Mouse (Mus musculus): ENCODE data around the gene Fam131b. TPM values are rescaled to one million over a fixed set of nuclear protein-coding genes. Genes with fewer than 3 reads are reported as not detected.

Fam131b gene
- total RNA-seq, 2 experiments from 2014 or later: 2.2 TPM

GRCm38 (mm10) chr6:42328757-42329156 lies 4.3 kb upstream of the Fam131b start:
- no peak for DNase-seq (ENCODE audit: low spot score in 2 of 2)

GRCm38 (mm10) chr6:42326509-42326908 lies 2.1 kb upstream of the Fam131b start:
- DNase-seq (ENCODE audit: low spot score in 2 of 2): no peak

- peak; percentile 51 to 70 for DNase-seq (ENCODE audit: low spot score in 2 of 2)
Observed at GRCm38 (mm10) chr6:42325268-42325609, 796 bp upstream of the Fam131b start.

DNA sequence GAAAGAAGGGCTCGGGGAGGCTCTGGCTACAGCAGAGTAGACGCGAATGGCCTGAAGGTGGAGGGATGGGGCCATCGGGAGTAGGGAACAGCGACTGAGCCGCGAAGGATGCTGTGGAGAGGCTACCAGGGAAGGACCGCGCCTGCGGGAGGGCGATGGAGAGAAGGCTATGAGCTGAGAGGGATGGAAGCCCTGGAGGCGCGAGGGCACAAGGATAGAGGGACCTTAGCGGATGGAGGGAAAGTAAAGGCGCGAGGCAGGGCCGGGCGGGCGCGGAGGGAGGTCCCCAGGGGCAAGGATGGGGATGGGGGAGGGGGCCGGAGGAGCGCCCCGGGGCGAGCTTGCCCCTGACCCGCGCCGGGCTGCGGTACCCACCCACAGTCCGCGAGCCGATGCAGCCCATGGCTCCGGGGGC lies 369 bp downstream of the Fam131b start:
- DNase-seq (ENCODE audit: low spot score in 2 of 2): peak in 1 of 2 experiments; percentile 23

DNA sequence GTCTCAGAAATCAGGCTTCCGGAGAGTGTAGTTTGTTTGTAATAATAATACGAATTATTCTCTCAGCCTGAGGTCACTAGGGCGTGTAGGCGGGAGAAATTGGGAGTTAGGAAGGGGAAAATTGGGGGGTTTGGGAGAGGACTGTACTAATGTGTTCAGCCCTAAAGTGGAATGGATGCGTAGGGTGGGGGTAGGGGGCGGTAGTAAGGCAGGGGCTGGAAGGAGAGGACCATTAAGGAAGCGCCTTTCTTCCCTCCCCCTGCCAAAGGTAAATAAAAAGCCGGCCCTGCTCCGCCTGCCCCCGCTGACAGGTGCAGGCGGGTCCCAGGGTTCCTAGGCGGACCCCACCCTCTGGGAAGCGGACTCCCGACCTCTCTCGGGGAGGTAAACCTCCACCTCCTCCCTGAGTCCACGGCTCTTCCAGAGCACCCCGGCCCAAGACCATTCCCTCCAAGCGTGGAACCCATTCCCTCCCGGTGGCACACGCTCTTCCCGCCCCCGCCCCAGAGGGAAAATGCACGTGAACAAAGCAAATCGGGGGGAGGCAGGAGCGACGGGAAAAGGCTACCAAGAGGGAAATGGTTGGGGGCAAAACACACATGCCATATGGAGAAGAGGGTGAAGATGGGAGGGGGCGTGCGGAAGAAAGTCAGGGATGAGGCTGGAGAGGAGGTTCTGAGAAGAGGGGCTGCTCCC lies 924 bp downstream of the Fam131b start:
- no peak for DNase-seq (ENCODE audit: low spot score in 2 of 2)

- DNase-seq (ENCODE audit: low spot score in 2 of 2): no peak
Observed at GRCm38 (mm10) chr6:42318293-42318692, 6.2 kb downstream of the Fam131b start.

DNA sequence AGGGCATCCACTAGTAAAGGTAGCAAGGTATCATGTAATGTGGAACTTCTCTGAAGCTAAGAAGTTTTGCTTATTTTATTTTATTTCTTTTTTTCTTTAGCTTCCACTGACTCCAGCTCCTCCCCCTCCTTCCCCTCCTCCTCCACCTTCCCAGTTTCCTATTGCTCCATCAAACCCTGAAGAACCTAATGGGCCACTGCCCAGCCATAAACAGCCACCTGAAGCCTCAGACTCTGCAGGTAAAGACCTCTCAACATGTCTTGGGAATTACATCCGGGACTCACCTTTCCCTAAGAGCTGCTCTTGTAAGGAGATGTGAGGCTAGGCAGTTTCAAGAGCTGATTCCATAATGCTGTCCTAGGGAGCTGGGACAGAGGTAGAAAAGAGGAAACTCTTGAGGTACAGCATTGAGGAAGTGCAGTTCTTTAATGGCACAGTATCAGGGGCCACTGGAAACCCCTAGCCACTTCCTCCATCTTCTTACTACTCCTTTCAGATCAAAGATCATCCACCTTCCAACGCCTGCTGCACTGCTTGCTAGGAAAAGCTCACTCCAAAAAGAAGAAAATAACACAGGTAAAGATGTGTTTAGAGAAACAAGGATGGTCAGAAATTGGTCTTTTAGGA lies 13.9 kb downstream of the Fam131b start:
- DNase-seq (ENCODE audit: low spot score in 2 of 2): no peak

DNA sequence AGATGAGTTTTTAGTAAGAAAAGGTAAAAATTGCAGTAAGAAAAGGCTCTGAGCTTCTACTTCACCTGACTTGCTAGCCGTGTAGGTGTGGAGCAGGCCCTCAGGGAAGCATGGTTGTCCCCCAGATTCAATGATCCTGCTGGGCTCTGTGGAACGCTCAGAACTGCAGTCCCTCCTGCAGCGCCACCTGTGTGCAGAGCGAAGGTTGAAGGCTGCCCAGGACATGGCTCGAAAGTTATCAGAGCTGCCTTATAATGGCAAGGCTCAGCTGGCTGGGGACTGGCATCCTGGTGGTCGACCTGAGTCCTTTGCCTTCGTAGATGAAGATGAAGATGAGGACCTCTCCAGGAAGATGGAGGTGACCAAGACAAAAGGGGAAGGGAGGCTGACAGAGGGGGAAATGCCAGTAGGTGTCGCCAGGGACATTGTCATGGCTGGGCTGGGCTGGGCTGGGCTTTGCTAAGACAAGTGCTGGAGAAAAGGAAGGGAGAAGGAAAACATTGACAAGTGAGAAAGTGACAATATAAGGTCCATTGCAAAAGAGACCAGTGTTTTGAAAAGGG lies 14.5 kb downstream of the Fam131b start:
- DNase-seq (ENCODE audit: low spot score in 2 of 2): no peak

DNA sequence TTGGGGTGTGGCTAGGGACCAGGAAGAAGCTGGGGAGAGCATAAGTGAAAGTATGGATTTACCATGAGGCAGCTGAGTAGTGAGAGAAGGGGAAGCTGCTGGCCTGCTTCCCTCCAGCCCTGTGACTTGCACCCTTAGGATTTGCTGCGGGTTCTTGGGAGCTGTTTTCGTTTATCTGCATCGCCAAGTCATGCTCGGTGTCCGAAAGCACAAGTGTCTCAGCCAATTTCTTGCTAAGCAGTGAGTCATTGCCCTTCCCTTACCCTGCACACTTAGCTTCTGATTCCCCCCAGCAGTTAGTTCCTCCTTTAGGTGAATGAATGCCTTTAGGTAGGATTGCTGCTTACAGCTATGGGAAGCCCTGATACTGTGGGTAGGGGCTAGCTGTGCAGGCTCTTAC lies 25.1 kb downstream of the Fam131b start:
- no peak for DNase-seq (ENCODE audit: low spot score in 2 of 2)

GRCm38 (mm10) chr6:42295549-42296094 lies 28.8 kb downstream of the Fam131b start:
- no peak for DNase-seq (ENCODE audit: low spot score in 2 of 2)

DNA sequence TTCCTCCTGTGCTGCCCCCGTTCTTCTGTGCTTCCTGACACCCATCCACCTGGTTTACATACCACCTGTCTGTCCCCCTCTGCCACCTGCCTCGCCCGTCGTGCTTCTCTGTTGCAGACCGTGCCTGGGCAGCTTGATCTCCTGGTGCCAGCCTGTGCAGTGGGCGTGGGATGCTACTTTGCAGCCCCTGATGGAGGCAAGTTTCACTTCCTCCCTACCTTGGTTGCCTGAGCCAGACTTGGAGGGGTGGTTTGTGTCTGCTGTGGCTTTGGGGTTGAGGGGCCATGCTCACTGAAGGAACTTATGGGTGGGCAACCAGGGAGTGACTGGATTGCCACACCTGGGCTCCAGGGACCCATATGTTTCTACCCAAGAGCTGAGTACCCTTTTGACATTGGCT lies 31.1 kb downstream of the Fam131b start:
- no peak for DNase-seq (ENCODE audit: low spot score in 2 of 2)

DNA sequence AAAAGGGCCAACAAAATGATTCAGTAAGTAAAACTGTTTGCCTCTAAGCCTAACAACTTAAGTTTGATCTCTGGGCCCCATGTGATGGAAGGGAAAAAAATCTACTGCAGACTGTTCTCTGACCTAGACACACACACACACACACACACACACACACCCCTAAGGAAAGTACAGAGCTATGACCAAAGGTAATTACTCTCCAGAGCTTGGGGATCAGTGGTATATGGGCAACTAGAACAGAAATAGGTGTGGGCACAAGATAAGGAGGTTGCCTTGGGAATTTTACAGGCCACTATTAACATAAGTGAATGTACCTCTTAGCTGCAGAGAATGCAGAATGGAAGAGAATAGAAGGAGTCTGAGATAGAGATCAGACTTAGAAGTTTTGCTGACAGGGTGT lies 36.9 kb downstream of the Fam131b start:
- no peak for DNase-seq (ENCODE audit: low spot score in 2 of 2)

DNA sequence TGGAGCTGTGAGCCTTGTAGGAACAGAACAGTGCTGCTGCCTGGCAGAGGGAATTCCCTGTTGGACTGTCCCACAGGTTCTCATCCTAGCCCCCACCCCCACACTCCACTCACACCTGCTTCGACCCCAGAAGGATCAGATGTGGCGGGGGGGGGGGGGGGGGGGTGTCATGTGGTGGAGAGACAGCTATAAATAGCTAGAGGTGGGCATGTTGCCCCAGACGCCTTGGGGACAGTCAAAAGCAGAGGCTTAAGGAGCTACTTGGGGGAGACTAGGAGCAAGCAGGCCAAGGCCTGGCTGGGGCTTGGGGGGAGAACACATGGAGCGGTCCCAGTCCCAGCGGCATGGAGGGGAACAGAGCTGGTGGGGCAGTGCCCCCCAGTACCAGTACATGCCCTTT lies 38.0 kb downstream of the Fam131b start, which contains the start of gene Clcn1:
TSS of gene Clcn1 (plus strand) at position 238 of the 400 bp plus-strand sequence.
- DNase-seq (ENCODE audit: low spot score in 2 of 2): no peak

- DNase-seq (ENCODE audit: low spot score in 2 of 2): no peak
Observed at GRCm38 (mm10) chr6:42282865-42283528, 41.4 kb downstream of the Fam131b start.

DNA sequence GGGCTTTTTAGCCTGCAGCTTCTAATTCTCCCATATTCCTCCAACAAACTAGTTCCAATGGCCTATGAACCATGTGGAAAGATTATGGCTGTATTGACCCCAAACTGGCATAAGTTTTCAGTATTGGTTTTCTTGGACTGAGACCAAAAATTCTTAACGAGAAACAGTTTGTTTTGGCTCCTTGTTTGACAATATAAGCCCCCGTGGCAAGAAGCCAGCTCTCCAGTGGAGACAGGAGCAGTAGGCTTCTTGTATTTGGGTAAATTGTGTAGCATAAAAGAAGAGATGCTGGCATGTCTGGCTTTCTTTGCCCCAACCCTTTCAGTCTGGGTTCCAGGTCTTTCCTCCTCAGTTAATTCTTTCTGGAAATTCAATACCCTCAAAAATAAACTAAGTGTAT lies 48.3 kb downstream of the Fam131b start:
- DNase-seq (ENCODE audit: low spot score in 2 of 2): no peak

DNA sequence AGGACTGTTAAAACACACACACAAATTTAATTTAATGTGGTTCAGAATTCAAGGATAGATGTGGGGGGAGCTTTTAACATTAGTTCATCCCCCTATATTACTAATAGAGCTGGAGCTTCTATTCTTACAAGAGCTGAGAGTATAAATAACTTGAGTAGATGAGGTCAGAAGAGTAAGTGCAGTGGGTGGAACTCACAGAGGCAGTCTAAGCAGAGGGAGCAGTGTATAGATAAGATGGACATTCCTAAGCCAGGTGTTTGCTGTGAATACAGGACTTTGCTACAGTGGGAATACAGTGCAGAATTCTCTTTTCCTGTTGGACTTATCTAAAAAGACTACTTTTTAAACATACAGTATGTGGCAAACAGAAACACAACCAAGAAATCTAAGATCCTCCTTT lies 53.6 kb downstream of the Fam131b start:
- DNase-seq (ENCODE audit: low spot score in 2 of 2): no peak

GRCm38 (mm10) chr6:42265391-42266330 lies 58.8 kb downstream of the Fam131b start:
- no peak for DNase-seq (ENCODE audit: low spot score in 2 of 2)
